Mouse (Mus musculus): ENCODE measurements around the gene Zfp961. TPM values are rescaled to one million over a fixed set of nuclear protein-coding genes. Genes with fewer than 3 reads are reported as not detected.

Zfp961 gene
- polyA plus RNA-seq, 1 experiment, result 12.0 TPM

GRCm38 (mm10) chr8:71960483-71960882 lies 9.6 kb downstream of the Zfp961 start:
- Histone ChIP-seq H3K4me1 (ENCODE audit: control insufficient read depth, insufficient read depth, low read length) (peaks cover 3% of the 10 kb centered on the region; the same call in 1 of the 2 replicates), H3K27ac (ENCODE audit: insufficient read depth, low read depth, low read length) (no peak overlapping the region), H3K4me3 (ENCODE audit: insufficient read depth, low read length) (no peak overlapping the region)
- TF ChIP-seq POLR2A (IDR thresholded peaks at IDR 0.05; ENCODE audit: borderline replicate concordance, low read depth, low read length), result no peak
- no peak for TF ChIP-seq CTCF (IDR thresholded peaks at IDR 0.05; ENCODE audit: low read depth, low read length)

DNA sequence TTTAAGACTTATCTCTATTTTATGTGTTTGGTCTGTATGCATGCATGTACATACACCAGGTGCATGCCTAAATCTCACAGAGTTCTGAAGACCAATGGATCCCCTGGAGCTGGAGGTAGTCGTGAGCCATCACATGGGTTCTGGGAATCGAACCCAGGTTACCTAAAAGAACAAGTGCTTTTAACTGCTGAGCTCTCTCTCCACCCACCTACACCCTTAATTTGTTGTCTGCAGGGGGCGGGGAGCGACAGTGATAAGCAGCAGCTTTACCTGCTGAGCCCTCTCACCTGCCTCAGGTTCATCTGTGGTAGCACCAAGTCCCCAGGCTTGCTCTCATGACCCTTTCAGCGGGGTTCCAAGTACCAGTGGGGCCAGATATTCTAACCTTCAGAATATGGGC lies 11.0 kb downstream of the Zfp961 start:
- Histone ChIP-seq H3K27ac (ENCODE audit: insufficient read depth, low read depth, low read length) (no peak overlapping the region), H3K4me1 (ENCODE audit: control insufficient read depth, insufficient read depth, low read length) (peaks cover 3% of the 10 kb centered on the region; the same call in 1 of the 2 replicates), H3K4me3 (ENCODE audit: insufficient read depth, low read length) (no peak overlapping the region)
- TF ChIP-seq POLR2A (IDR thresholded peaks at IDR 0.05; ENCODE audit: borderline replicate concordance, low read depth, low read length), result no peak
- no peak for TF ChIP-seq CTCF (IDR thresholded peaks at IDR 0.05; ENCODE audit: low read depth, low read length)

- peaks cover 3% of the 10 kb centered on the region; the same call in 1 of the 2 replicates for H3K4me1 ChIP-seq (ENCODE audit: control insufficient read depth, insufficient read depth, low read length)
- TF ChIP-seq POLR2A (IDR thresholded peaks at IDR 0.05; ENCODE audit: borderline replicate concordance, low read depth, low read length), result no peak
- no peak for TF ChIP-seq CTCF (IDR thresholded peaks at IDR 0.05; ENCODE audit: low read depth, low read length)
- H3K27ac ChIP-seq (ENCODE audit: insufficient read depth, low read depth, low read length), result no peak overlapping the region
- no peak overlapping the region for H3K4me3 ChIP-seq (ENCODE audit: insufficient read depth, low read length)
These were observed 13.2 kb downstream of the Zfp961 start for GRCm38 (mm10) chr8:71964051-71964450.

DNA sequence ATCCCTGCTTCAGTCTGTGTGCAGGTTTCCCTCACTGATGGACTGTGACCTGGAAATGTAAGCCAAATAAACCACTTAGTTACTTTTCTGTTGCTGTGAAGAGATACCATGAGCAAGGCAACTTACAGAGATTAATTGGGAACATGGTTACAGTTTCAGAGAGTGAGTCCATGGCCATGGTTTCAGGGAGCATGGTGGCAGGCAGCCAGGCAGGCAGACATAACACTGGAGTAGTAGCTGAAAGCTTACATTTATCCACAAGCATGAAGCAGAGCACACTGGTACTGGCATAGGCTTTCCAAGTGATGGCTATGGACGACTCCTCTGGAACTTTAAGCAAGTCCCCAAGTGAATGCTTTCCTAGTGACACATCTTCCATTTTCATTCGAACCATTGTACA lies 14.3 kb downstream of the Zfp961 start:
- Histone ChIP-seq H3K27ac (ENCODE audit: insufficient read depth, low read depth, low read length) (no peak overlapping the region), H3K4me3 (ENCODE audit: insufficient read depth, low read length) (no peak overlapping the region), H3K4me1 (ENCODE audit: control insufficient read depth, insufficient read depth, low read length) (peaks cover 3% of the 10 kb centered on the region; the same call in 1 of the 2 replicates)
- TF ChIP-seq POLR2A (IDR thresholded peaks at IDR 0.05; ENCODE audit: borderline replicate concordance, low read depth, low read length), result no peak
- TF ChIP-seq CTCF (IDR thresholded peaks at IDR 0.05; ENCODE audit: low read depth, low read length), result no peak

DNA sequence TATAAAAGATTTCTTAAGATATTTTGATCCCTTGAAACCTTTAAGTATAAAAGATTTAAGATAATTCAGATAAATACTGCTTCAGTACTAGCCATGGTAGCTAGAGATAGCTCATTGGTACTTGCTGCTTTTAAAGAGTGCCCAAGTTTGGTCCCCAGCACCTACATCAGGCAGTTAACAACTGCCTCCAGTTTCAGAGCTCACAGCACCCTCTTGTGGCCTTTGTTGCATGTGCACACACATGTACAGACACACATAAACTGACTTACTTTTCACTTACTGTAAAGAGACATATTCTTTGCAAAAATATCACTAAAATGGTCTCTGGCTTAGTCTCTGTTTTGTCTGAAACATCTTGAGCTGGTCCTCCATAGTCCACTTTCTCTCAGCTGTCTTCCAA lies 15.6 kb downstream of the Zfp961 start:
- TF ChIP-seq CTCF (IDR thresholded peaks at IDR 0.05; ENCODE audit: low read depth, low read length), result no peak
- no peak for TF ChIP-seq POLR2A (IDR thresholded peaks at IDR 0.05; ENCODE audit: borderline replicate concordance, low read depth, low read length)
- Histone ChIP-seq H3K4me3 (ENCODE audit: insufficient read depth, low read length) (no peak overlapping the region), H3K4me1 (ENCODE audit: control insufficient read depth, insufficient read depth, low read length) (no peaks in the 10 kb centered on the region), H3K27ac (ENCODE audit: insufficient read depth, low read depth, low read length) (no peak overlapping the region)

- no peak for TF ChIP-seq CTCF (IDR thresholded peaks at IDR 0.05; ENCODE audit: low read depth, low read length)
- TF ChIP-seq POLR2A (IDR thresholded peaks at IDR 0.05; ENCODE audit: borderline replicate concordance, low read depth, low read length), result no peak
- Histone ChIP-seq H3K27ac (ENCODE audit: insufficient read depth, low read depth, low read length) (no peak overlapping the region), H3K4me1 (ENCODE audit: control insufficient read depth, insufficient read depth, low read length) (no peaks in the 10 kb centered on the region), H3K4me3 (ENCODE audit: insufficient read depth, low read length) (no peak overlapping the region)
These were observed 16.4 kb downstream of the Zfp961 start for GRCm38 (mm10) chr8:71967261-71967660.

GRCm38 (mm10) chr8:71968100-71968499 lies 17.3 kb downstream of the Zfp961 start:
- Histone ChIP-seq H3K4me3 (ENCODE audit: insufficient read depth, low read length) (no peak overlapping the region), H3K4me1 (ENCODE audit: control insufficient read depth, insufficient read depth, low read length) (no peaks in the 10 kb centered on the region), H3K27ac (ENCODE audit: insufficient read depth, low read depth, low read length) (no peak overlapping the region)
- TF ChIP-seq CTCF (IDR thresholded peaks at IDR 0.05; ENCODE audit: low read depth, low read length) (no peak), POLR2A (IDR thresholded peaks at IDR 0.05; ENCODE audit: borderline replicate concordance, low read depth, low read length) (no peak)

DNA sequence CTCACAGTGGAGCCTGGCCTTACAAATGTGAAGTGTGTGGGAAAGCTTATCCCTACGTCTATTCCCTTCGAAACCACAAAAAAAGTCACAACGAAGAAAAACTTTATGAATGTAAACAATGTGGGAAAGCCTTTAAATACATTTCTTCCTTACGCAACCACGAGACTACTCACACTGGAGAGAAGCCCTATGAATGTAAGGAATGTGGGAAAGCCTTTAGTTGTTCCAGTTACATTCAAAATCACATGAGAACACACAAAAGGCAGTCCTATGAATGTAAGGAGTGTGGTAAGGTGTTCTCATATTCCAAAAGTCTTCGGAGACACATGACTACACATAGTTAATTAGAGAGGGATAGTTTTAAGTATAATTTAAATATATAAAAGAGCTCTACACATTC lies 17.8 kb downstream of the Zfp961 start:
- Histone ChIP-seq H3K4me1 (ENCODE audit: control insufficient read depth, insufficient read depth, low read length) (no peaks in the 10 kb centered on the region), H3K4me3 (ENCODE audit: insufficient read depth, low read length) (no peak overlapping the region), H3K27ac (ENCODE audit: insufficient read depth, low read depth, low read length) (no peak overlapping the region)
- TF ChIP-seq POLR2A (IDR thresholded peaks at IDR 0.05; ENCODE audit: borderline replicate concordance, low read depth, low read length) (no peak), CTCF (IDR thresholded peaks at IDR 0.05; ENCODE audit: low read depth, low read length) (no peak)

- Histone ChIP-seq H3K4me3 (ENCODE audit: insufficient read depth, low read length) (no peak overlapping the region), H3K27ac (ENCODE audit: insufficient read depth, low read depth, low read length) (no peak overlapping the region), H3K4me1 (ENCODE audit: control insufficient read depth, insufficient read depth, low read length) (no peaks in the 10 kb centered on the region)
- no peak for TF ChIP-seq CTCF (IDR thresholded peaks at IDR 0.05; ENCODE audit: low read depth, low read length)
- no peak for TF ChIP-seq POLR2A (IDR thresholded peaks at IDR 0.05; ENCODE audit: borderline replicate concordance, low read depth, low read length)
These were observed 21.1 kb downstream of the Zfp961 start for GRCm38 (mm10) chr8:71971945-71972344.

DNA sequence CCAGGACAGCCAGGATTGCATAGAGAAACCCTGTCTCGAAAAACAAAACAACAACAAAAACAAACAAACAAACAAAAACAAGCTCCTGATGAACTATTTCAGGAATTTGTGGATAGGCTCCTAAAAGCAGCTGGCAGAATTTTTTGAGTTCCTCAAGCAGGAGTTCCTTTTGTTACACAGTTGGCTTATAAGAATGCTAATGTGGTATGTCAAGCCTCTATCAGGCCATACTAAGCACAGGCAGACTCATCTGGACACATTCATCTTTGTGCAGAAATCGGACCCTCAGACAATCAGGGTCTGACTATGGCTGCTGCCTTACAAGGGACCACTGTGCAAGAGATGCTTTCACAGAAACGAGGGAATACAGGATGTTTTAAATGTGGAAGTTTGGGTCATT lies 23.4 kb downstream of the Zfp961 start:
- Histone ChIP-seq H3K4me1 (ENCODE audit: control insufficient read depth, insufficient read depth, low read length) (no peaks in the 10 kb centered on the region), H3K4me3 (ENCODE audit: insufficient read depth, low read length) (no peak overlapping the region), H3K27ac (ENCODE audit: insufficient read depth, low read depth, low read length) (no peak overlapping the region)
- no peak for TF ChIP-seq POLR2A (IDR thresholded peaks at IDR 0.05; ENCODE audit: borderline replicate concordance, low read depth, low read length)
- no peak for TF ChIP-seq CTCF (IDR thresholded peaks at IDR 0.05; ENCODE audit: low read depth, low read length)

DNA sequence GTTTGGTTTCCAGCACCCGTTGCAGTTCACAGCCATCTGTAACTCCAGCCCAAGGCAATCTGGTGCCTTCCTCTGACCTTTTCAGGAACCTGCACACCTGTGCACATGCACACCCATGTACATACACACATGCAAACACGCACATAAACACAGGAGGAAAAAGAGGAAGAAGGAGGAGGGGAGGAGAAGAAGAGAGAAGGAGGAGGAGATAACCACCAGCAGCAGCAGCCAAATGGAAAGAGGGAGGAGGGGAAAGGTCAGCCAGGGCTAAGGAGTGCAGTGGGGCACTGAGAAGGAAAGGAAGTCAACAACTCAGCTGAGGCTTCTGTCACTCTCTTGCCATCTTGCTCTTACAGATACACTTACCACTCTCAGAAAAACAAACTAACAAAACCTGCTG lies 30.2 kb downstream of the Zfp961 start:
- Histone ChIP-seq H3K4me1 (ENCODE audit: control insufficient read depth, insufficient read depth, low read length) (peaks cover 11% of the 10 kb centered on the region), H3K4me3 (ENCODE audit: insufficient read depth, low read length) (no peak overlapping the region), H3K27ac (ENCODE audit: insufficient read depth, low read depth, low read length) (no peak overlapping the region)
- no peak for TF ChIP-seq CTCF (IDR thresholded peaks at IDR 0.05; ENCODE audit: low read depth, low read length)
- no peak for TF ChIP-seq POLR2A (IDR thresholded peaks at IDR 0.05; ENCODE audit: borderline replicate concordance, low read depth, low read length)
